Mouse (Mus musculus): ENCODE data around the gene Pdgfc. TPM values are rescaled to one million over a fixed set of nuclear protein-coding genes. Genes with fewer than 3 reads are reported as not detected.

The Pdgfc gene
- polyA plus RNA-seq, 1 experiment, result 3.0 TPM

DNA sequence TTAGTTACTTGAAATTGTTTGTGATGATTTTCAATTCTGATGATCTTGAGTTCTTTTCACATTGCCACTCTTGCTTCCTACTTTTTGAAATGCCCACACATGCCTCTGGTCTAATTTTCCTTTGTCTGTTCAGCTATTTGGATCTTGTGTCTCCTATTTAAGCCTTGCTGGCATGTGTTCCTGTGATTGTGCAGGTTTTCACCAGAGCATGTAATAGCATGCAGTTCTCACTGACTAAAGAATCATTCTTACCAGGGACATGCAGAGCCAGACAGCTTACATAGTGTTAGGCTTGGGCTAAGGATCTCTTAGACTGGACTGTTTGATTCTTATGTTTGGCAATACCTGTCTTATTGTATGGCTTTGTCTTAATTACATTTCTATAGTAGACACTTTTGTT lies 107.5 kb downstream of the Pdgfc start:
- Histone ChIP-seq H3K4me1 (ENCODE audit: control insufficient read depth, insufficient read depth, low read length) (no peaks in the 10 kb centered on the region), H3K27ac (ENCODE audit: insufficient read depth, low read length) (no peak overlapping the region), H3K27me3 (ENCODE audit: control insufficient read depth, insufficient read depth, low read length) (no peaks in the 10 kb centered on the region), H3K4me3 (replicated peaks; ENCODE audit: insufficient read depth, low read depth, low read length) (no peak overlapping the region)
- DNase-seq, result no peak
- TF ChIP-seq CTCF (IDR thresholded peaks at IDR 0.05; ENCODE audit: borderline replicate concordance, insufficient read depth, low read depth, low read length), result no peak
- TF ChIP-seq POLR2A (IDR thresholded peaks at IDR 0.05; ENCODE audit: borderline replicate concordance, insufficient read depth, low read length), result no peak

- TF ChIP-seq CTCF (IDR thresholded peaks at IDR 0.05; ENCODE audit: borderline replicate concordance, insufficient read depth, low read depth, low read length) (no peak), POLR2A (IDR thresholded peaks at IDR 0.05; ENCODE audit: borderline replicate concordance, insufficient read depth, low read length) (no peak)
- no peaks in the 10 kb centered on the region for H3K4me1 ChIP-seq (ENCODE audit: control insufficient read depth, insufficient read depth, low read length)
- no peak overlapping the region for H3K4me3 ChIP-seq (replicated peaks; ENCODE audit: insufficient read depth, low read depth, low read length)
- no peak overlapping the region for H3K27ac ChIP-seq (ENCODE audit: insufficient read depth, low read length)
- no peaks in the 10 kb centered on the region for H3K27me3 ChIP-seq (ENCODE audit: control insufficient read depth, insufficient read depth, low read length)
- no peak for DNase-seq
- WGBS, result 55% methylated on average over 3 of the region's 3 CpGs
Observed at GRCm38 (mm10) chr3:81149109-81149521, 112.9 kb downstream of the Pdgfc start.

DNA sequence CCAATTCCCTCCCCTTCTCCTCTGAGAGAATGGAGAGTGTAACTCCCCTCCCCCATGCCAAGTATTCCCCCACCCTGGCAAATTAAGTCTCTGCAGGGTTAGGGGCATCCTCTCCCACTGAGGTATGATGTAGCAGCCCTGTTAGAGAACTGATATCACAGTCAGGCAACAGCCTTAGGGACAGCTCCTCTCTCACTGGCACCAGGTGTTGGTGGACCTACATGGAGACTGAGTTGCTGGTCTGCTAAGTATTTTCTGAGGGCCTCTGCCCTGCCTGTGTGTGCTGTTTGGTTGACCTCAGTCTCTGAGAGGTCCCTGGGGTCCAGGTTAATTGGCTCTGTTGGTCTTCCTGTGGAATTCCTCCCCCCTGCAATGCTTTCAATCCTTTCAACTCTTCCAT lies 114.0 kb downstream of the Pdgfc start:
- TF ChIP-seq POLR2A (IDR thresholded peaks at IDR 0.05; ENCODE audit: borderline replicate concordance, insufficient read depth, low read length) (no peak), CTCF (IDR thresholded peaks at IDR 0.05; ENCODE audit: borderline replicate concordance, insufficient read depth, low read depth, low read length) (no peak)
- no peak overlapping the region for H3K4me3 ChIP-seq (replicated peaks; ENCODE audit: insufficient read depth, low read depth, low read length)
- H3K27ac ChIP-seq (ENCODE audit: insufficient read depth, low read length), result no peak overlapping the region
- no peak for DNase-seq
- no peaks in the 10 kb centered on the region for H3K27me3 ChIP-seq (ENCODE audit: control insufficient read depth, insufficient read depth, low read length)
- no peaks in the 10 kb centered on the region for H3K4me1 ChIP-seq (ENCODE audit: control insufficient read depth, insufficient read depth, low read length)

GRCm38 (mm10) chr3:81154420-81154819 lies 118.2 kb downstream of the Pdgfc start:
- Histone ChIP-seq H3K27ac (ENCODE audit: insufficient read depth, low read length) (no peak overlapping the region), H3K4me1 (ENCODE audit: control insufficient read depth, insufficient read depth, low read length) (no peaks in the 10 kb centered on the region), H3K27me3 (ENCODE audit: control insufficient read depth, insufficient read depth, low read length) (no peaks in the 10 kb centered on the region), H3K4me3 (replicated peaks; ENCODE audit: insufficient read depth, low read depth, low read length) (no peak overlapping the region)
- no peak for DNase-seq
- TF ChIP-seq CTCF (IDR thresholded peaks at IDR 0.05; ENCODE audit: borderline replicate concordance, insufficient read depth, low read depth, low read length) (no peak), POLR2A (IDR thresholded peaks at IDR 0.05; ENCODE audit: borderline replicate concordance, insufficient read depth, low read length) (no peak)
- WGBS, result 71% methylated on average over 1 of the region's 1 CpGs

DNA sequence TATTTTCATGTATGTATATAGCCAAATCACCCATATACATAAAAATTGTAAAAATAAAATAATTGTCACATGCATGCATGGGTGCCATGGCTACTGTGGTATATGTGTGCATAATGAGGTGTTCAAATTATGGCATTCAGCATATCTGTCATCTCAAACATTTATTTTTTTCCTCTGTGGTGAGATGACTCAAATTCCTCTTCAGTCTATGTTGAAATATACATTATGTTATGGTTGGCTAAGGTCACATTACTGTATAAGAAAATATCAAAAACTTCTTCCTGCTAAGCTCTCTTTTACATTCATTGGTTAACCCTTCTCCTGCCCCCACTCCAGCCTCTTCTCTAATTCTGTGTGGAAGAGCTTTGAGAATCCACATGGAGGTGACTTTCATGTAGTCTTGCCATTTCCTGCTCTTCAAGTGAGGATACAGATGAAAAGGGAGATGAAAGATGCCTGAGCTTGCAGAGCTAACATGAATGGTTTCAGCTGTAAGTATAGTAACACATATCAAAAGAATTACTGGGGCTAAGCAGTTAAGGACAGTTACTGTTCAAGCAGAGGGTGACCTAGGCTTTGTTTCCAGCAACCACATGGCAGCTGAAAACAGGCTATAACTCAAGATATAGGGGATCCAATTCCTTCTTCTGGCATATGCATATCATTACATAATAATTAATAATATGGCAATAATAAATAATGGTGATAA lies 124.4 kb downstream of the Pdgfc start:
- no peak for DNase-seq

DNA sequence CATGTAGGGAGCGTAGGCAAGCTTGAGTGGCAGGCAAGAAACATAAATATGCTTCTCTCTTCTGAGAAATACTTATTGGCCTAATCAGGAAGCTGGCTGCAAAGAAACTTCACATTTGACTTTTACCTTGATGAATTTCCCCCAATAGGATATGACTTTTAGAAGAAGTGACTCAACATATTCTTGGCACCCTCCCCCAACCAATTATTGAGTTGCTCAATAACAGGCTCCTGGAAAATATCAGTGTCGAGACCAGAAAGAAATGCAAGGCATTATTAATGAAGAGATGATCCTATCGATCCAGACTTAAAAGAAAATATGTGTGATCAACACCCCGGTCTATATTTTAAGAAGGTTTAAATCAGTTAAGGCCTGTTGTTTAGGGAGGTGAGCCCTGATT lies 125.9 kb downstream of the Pdgfc start:
- TF ChIP-seq POLR2A (IDR thresholded peaks at IDR 0.05; ENCODE audit: borderline replicate concordance, insufficient read depth, low read length) (no peak), CTCF (IDR thresholded peaks at IDR 0.05; ENCODE audit: borderline replicate concordance, insufficient read depth, low read depth, low read length) (no peak)
- no peak for DNase-seq
- H3K4me1 ChIP-seq (ENCODE audit: control insufficient read depth, insufficient read depth, low read length), result no peaks in the 10 kb centered on the region
- H3K27me3 ChIP-seq (ENCODE audit: control insufficient read depth, insufficient read depth, low read length), result no peaks in the 10 kb centered on the region
- 95% methylated on average over 4 of the region's 4 CpGs for WGBS
- H3K27ac ChIP-seq (ENCODE audit: insufficient read depth, low read length), result no peak overlapping the region
- H3K4me3 ChIP-seq (replicated peaks; ENCODE audit: insufficient read depth, low read depth, low read length), result no peak overlapping the region

More for the DNA sequence above, 124.4 kb downstream of the Pdgfc start:
- Histone ChIP-seq H3K4me3 (replicated peaks; ENCODE audit: insufficient read depth, low read depth, low read length) (no peak overlapping the region), H3K27me3 (ENCODE audit: control insufficient read depth, insufficient read depth, low read length) (no peaks in the 10 kb centered on the region), H3K27ac (ENCODE audit: insufficient read depth, low read length) (no peak overlapping the region), H3K4me1 (ENCODE audit: control insufficient read depth, insufficient read depth, low read length) (no peaks in the 10 kb centered on the region)
- no peak for TF ChIP-seq POLR2A (IDR thresholded peaks at IDR 0.05; ENCODE audit: borderline replicate concordance, insufficient read depth, low read length)
- TF ChIP-seq CTCF (IDR thresholded peaks at IDR 0.05; ENCODE audit: borderline replicate concordance, insufficient read depth, low read depth, low read length), result no peak

DNA sequence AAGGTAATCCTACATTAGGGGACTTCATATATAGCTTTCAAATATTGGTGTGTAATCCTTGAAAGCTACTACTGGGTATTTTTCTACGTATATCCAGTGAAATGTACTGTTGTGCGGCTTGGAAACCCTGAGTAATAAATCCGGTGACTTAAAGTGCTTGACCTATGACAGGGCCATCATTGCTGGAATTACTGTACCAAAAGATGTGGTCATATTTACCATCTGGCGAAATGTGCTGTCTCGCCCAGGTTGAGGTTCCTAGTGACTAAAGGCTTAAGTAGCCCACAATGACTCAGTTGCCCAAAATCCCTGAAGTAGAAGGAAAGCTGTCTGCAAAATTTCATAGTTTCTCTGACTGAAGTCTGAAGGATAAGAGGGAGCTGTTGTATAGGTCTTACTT lies 127.9 kb downstream of the Pdgfc start:
- WGBS, result 96% methylated on average over 5 of the region's 5 CpGs

GRCm38 (mm10) chr3:81170073-81170809 lies 134.0 kb downstream of the Pdgfc start:
- H3K27ac ChIP-seq (ENCODE audit: insufficient read depth, low read length), result no peak overlapping the region
- WGBS, result 70% methylated on average over 4 of the region's 4 CpGs
- no peaks in the 10 kb centered on the region for H3K27me3 ChIP-seq (ENCODE audit: control insufficient read depth, insufficient read depth, low read length)
- no peak for TF ChIP-seq CTCF (IDR thresholded peaks at IDR 0.05; ENCODE audit: borderline replicate concordance, insufficient read depth, low read depth, low read length)
- TF ChIP-seq POLR2A (IDR thresholded peaks at IDR 0.05; ENCODE audit: borderline replicate concordance, insufficient read depth, low read length), result no peak
- H3K4me3 ChIP-seq (replicated peaks; ENCODE audit: insufficient read depth, low read depth, low read length), result no peak overlapping the region
- no peaks in the 10 kb centered on the region for H3K4me1 ChIP-seq (ENCODE audit: control insufficient read depth, insufficient read depth, low read length)
- DNase-seq, result no peak

More for the DNA sequence above, 127.9 kb downstream of the Pdgfc start:
- Histone ChIP-seq H3K27ac (ENCODE audit: insufficient read depth, low read length) (no peak overlapping the region), H3K27me3 (ENCODE audit: control insufficient read depth, insufficient read depth, low read length) (no peaks in the 10 kb centered on the region), H3K4me3 (replicated peaks; ENCODE audit: insufficient read depth, low read depth, low read length) (no peak overlapping the region), H3K4me1 (ENCODE audit: control insufficient read depth, insufficient read depth, low read length) (no peaks in the 10 kb centered on the region)
- DNase-seq, result no peak
- TF ChIP-seq CTCF (IDR thresholded peaks at IDR 0.05; ENCODE audit: borderline replicate concordance, insufficient read depth, low read depth, low read length) (no peak), POLR2A (IDR thresholded peaks at IDR 0.05; ENCODE audit: borderline replicate concordance, insufficient read depth, low read length) (no peak)
